Mouse (Mus musculus) intestine, postnatal 0 days (tissue): ENCODE data around the gene Tmem229b. TPM values are rescaled to one million over a fixed set of nuclear protein-coding genes. Genes with fewer than 3 reads are reported as not detected.

ENCODE experiments used
- ATAC-seq: fragments of 200-750 bp; cut with Nextera tagmentation; 2 replicates; pipeline ENCODE4 v1.8.0; 2017; ENCODE audit warnings: mild to moderate bottlenecking, moderate TSS enrichment, moderate library complexity
- H3K27ac ChIP-seq: fragments of 300-500 bp; sonication (generic); 2 replicates; pipeline ENCODE4 v1.5.1; 2014; ENCODE audit warnings: mild to moderate bottlenecking, low read depth, low read length, moderate library complexity
- H3K27me3 ChIP-seq: fragments of 300-500 bp; sonication (generic); replicated peaks from 2 replicates; pipeline ENCODE4 v1.6.1; 2014; ENCODE audit warnings: low read length, mixed read lengths; ENCODE audit not compliant: control insufficient read depth, insufficient read depth
- H3K36me3 ChIP-seq: fragments of 300-500 bp; sonication (generic); 2 replicates; pipeline ENCODE4 v1.6.1; 2014; ENCODE audit warnings: mild to moderate bottlenecking, moderate library complexity; ENCODE audit not compliant: control insufficient read depth, insufficient read depth
- H3K4me1 ChIP-seq: fragments of 300-500 bp; sonication (generic); replicated peaks from 2 replicates; pipeline ENCODE4 v1.6.1; 2014; ENCODE audit warnings: antibody characterized with exemption, low read length, mixed read lengths; ENCODE audit not compliant: control insufficient read depth, insufficient read depth
- H3K4me2 ChIP-seq: fragments of 300-500 bp; sonication (generic); replicated peaks from 2 replicates; pipeline ENCODE4 v1.6.1; 2014; ENCODE audit warnings: low read depth, mild to moderate bottlenecking, moderate library complexity
- H3K4me3 ChIP-seq: fragments of 300-500 bp; sonication (generic); 2 replicates; pipeline ENCODE4 v1.5.1; 2014; ENCODE audit warnings: low read depth, low read length
- H3K9ac ChIP-seq: fragments of 300-500 bp; sonication (generic); 2 replicates; pipeline ENCODE4 v1.6.1; 2014; ENCODE audit warnings: mild to moderate bottlenecking, low read depth, low read length
- H3K9me3 ChIP-seq: fragments of 300-500 bp; sonication (generic); 2 replicates; pipeline ENCODE4 v1.6.1; 2016; ENCODE audit warnings: mixed run types; ENCODE audit not compliant: control insufficient read depth
- CTCF ChIP-seq: sonication (generic); IDR thresholded peaks from 2 replicates; pipeline ENCODE4 v1.5.1; 2016; ENCODE audit warnings: low read depth, mild to moderate bottlenecking, control low read depth, antibody characterized with exemption, moderate library complexity
- WGBS: fragments of 180-500 bp; shearing (Covaris S2); extraction: QIAGEN DNeasy Blood & Tissue Kit; methylation state at CpG from one replicate; pipeline ENCODE4 v1.1.7; 2014; 5-methylcytosine and 5-hydroxymethylcytosine counted together
- polyA plus RNA-seq: library from polyadenylated mRNA; unstranded; fragments of >200 nt; fragmentation: Nextera tagmentation; extraction: Ambion mirVana; gene quantifications from 2 replicates; pipeline ENCODE4 v1.2.1, GENCODE M21; 2015

The Tmem229b gene
- polyA plus RNA-seq, 1 experiment from 2014 or later, result 8.6 TPM

DNA sequence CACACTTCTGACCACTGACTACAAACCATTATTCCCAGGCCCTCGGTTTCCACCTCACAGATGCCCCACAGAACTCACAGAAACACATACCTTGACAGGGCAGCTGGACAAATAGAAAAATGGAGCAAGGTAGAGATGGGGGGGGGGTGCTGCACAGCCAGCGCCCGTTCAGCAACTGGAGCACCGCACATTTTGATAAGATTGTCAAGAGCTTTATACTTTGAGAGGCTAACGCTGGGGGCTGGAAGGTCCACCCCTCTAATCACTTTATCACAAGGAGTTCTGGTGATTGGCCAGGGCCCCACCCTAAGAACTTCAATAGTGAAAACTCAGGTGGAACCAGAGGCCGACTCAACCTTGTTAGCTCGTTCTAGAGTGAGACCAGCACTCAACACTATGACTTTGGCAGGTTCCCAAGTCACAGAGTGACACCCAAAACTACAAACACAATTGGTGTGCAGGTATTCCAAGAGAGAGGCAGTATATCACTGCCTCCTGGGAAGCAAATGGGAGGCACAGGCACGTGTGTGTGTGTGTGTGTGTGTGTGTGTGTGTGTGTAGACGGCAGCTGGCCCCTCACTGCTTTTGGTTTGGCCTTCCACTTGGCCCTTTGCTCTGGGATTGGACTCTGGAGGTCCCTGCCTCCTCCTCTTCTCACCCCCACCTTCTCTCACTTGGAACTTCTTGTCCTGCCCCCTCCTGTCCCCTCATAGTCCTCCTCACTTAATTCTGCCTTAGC lies 24.0 kb downstream of the Tmem229b start:
- no peaks in the 10 kb centered on the region for H3K9me3 ChIP-seq
- no peak overlapping the region for H3K9ac ChIP-seq
- WGBS, result 32% methylated on average over 9 of the region's 9 CpGs
- peak overlapping the region; percentile 30 for H3K4me2 ChIP-seq
- ATAC-seq, result no peak
- no peak overlapping the region for H3K27ac ChIP-seq
- H3K4me3 ChIP-seq, result no peak overlapping the region
- TF ChIP-seq CTCF, result no peak
- H3K36me3 ChIP-seq, result no peaks in the 10 kb centered on the region
- no peaks in the 10 kb centered on the region; the same call in 1 of the 2 replicates for H3K4me1 ChIP-seq
- H3K27me3 ChIP-seq, result no peaks in the 10 kb centered on the region

DNA sequence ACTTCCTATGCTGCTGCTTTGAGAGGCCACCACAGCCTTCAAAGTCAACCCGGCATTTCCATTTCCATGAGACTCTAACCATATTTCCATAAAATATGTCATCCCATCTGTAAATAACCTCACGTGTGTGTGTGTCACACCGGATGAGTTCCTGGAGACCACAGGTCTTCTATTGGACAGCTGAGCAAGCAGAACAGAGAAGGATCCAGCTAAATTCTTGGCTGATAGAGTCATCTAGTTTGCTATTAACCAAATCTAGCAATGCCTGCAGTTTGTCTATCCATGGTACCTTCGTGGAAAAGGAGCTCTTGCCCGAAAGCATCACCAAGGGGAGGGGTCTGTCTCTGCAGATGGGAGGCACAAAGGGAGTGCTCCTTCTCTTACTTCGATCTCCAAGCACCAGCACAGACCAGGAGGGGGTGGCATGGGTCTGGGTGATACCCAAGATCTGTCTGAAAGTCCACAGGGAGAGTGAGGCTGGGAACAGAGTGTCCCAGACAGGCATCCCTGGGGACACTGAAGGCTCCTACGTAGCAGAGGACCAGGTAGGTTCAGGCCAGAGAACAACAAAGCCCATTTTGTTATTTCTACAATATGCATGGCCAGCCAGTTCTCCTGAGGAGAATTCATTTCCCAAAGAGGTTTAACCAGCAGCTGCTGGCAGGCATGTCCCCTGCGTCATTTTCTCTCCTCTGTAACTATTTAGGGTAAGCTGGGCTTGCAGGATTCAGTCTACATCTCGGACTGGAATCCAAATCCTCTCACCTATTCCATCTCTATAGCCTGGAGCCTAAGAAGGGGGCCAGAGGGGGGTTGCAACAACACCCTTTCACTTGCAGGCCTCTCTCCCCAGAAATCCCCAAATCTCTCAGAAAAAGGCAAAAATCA lies 25.2 kb downstream of the Tmem229b start:
- Histone ChIP-seq H3K9ac (no peak overlapping the region), H3K27me3 (no peaks in the 10 kb centered on the region), H3K27ac (peak overlapping the region; percentile 35; the same call in 1 of the 2 replicates), H3K4me1 (no peaks in the 10 kb centered on the region; the same call in 1 of the 2 replicates), H3K9me3 (no peaks in the 10 kb centered on the region), H3K4me3 (no peak overlapping the region), H3K4me2 (no peak overlapping the region), H3K36me3 (no peaks in the 10 kb centered on the region)
- TF ChIP-seq CTCF, result no peak
- peak; percentile 43; the same call in 1 of the 2 replicates for ATAC-seq
- WGBS, result 48% methylated on average over 9 of the region's 9 CpGs

DNA sequence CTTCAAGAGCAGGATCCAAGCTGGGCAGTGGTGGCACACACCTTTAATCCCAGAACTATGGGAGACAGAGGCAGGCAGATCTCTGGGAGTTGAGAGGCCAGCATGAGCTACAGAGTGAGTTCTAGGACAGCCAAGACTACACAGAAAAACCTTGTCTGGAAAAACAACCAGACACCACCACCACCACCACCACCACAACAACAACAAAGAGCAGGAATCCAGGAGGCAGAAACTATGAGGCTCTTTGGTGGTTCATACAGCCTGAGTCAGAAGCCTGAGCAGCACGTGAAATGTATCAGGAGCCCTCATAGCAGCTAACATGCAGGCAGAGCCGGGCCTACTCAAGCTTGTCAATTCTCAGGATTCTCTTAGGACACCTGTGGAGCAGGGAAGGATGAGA lies 26.3 kb downstream of the Tmem229b start:
- H3K27ac ChIP-seq, result peak overlapping the region; percentile 46; the same call in 1 of the 2 replicates
- peaks cover 3% of the 10 kb centered on the region; the same call in 1 of the 2 replicates for H3K4me1 ChIP-seq
- no peaks in the 10 kb centered on the region for H3K36me3 ChIP-seq
- H3K27me3 ChIP-seq, result no peaks in the 10 kb centered on the region
- 100% methylated on average over 2 of the region's 2 CpGs for WGBS
- peak overlapping the region; percentile 43 for H3K4me2 ChIP-seq
- H3K9ac ChIP-seq, result no peak overlapping the region
- no peaks in the 10 kb centered on the region for H3K9me3 ChIP-seq
- no peak for ATAC-seq
- no peak overlapping the region for H3K4me3 ChIP-seq
- no peak for TF ChIP-seq CTCF

DNA sequence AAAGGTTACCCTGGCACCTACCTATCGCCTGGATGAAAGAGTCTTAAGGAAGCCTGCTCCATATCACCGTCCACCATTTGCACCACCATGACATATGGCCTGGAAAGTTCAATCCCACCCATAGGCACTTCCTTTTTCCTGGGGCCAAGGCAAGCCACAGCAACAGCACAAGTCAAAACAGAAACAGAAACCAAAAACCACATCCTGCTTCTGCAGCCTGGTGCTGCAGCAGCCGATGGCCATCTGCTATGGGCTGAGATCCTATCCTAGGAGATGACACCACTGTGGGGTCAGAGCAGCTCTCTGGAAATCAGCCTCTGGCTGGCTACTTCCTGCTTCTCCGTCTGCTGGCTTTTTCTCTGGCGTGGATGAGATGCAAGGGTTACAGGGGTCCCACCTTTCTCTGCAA lies 26.7 kb downstream of the Tmem229b start:
- TF ChIP-seq CTCF, result no peak
- H3K9me3 ChIP-seq, result no peaks in the 10 kb centered on the region
- no peaks in the 10 kb centered on the region for H3K27me3 ChIP-seq
- H3K4me3 ChIP-seq, result no peak overlapping the region
- H3K4me1 ChIP-seq, result peaks cover 3% of the 10 kb centered on the region; the same call in 1 of the 2 replicates
- no peaks in the 10 kb centered on the region for H3K36me3 ChIP-seq
- H3K27ac ChIP-seq, result peak overlapping the region; percentile 46
- peak; percentile 40 for ATAC-seq
- peak overlapping the region; percentile 43 for H3K4me2 ChIP-seq
- no peak overlapping the region for H3K9ac ChIP-seq
- WGBS, result 44% methylated on average over 5 of the region's 5 CpGs

DNA sequence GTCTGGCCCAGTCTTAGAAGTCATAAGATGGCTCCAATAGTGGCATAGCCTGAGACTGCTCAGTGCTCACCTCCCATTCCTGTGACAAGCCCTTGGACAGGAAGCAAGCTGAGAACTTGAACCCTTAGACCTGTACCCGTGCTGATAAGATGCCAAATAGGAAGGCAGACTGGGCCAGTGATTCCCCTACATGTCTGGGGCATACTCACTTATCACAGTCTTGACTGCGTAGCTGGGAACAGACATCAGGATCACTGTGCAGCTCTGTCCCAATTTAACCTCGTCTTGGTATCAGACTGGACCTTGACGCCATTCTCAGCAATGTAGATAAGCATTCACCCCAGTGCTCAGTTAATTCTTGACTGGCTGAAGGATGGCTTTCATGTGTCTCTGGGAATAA lies 29.9 kb downstream of the Tmem229b start:
- no peak overlapping the region for H3K9ac ChIP-seq
- H3K9me3 ChIP-seq, result no peaks in the 10 kb centered on the region
- no peak overlapping the region for H3K4me2 ChIP-seq
- peaks cover 3% of the 10 kb centered on the region; the same call in 1 of the 2 replicates for H3K4me1 ChIP-seq
- H3K4me3 ChIP-seq, result no peak overlapping the region
- H3K27ac ChIP-seq, result peak overlapping the region; percentile 28; the same call in 1 of the 2 replicates
- WGBS, result 45% methylated on average over 4 of the region's 4 CpGs
- no peaks in the 10 kb centered on the region for H3K27me3 ChIP-seq
- TF ChIP-seq CTCF, result no peak
- H3K36me3 ChIP-seq, result no peaks in the 10 kb centered on the region
- ATAC-seq, result peak; percentile 68

DNA sequence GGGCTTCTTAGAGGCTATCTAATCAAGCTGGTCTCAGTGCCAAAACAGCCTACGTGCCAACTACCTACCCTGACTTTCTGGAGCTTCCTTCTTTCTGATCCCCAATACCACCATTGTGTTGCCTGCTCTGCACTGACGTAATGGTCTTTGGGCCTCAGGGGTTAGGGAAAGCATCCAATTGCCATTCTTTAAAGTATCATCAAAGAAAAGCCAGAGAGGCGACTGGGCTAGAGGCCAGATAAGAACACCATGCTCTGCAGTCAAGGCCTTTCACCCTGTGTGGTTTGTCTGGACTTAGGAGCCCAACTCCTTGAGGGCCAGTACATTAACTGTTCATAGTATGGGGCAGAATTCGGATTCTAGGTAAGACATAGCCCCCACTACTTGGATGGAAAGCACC lies 30.3 kb downstream of the Tmem229b start:
- no peak overlapping the region for H3K4me3 ChIP-seq
- ATAC-seq, result no peak
- H3K4me1 ChIP-seq, result peaks cover 3% of the 10 kb centered on the region; the same call in 1 of the 2 replicates
- 63% methylated on average over 4 of the region's 4 CpGs for WGBS
- no peak for TF ChIP-seq CTCF
- peak overlapping the region; percentile 28; the same call in 1 of the 2 replicates for H3K27ac ChIP-seq
- H3K27me3 ChIP-seq, result no peaks in the 10 kb centered on the region
- no peaks in the 10 kb centered on the region for H3K9me3 ChIP-seq
- no peak overlapping the region for H3K4me2 ChIP-seq
- H3K9ac ChIP-seq, result no peak overlapping the region
- no peaks in the 10 kb centered on the region for H3K36me3 ChIP-seq
